Mouse (Mus musculus): ENCODE measurements around the gene Pot1a. TPM values are rescaled to one million over a fixed set of nuclear protein-coding genes. Genes with fewer than 3 reads are reported as not detected.
A peak's percentile ranks its signal among the peaks of the same experiment; 100 is the strongest.

Pot1a gene
- total and polyA plus RNA-seq, 3 experiments = 19.9 to 22.0 TPM; not detected in 1

DNA sequence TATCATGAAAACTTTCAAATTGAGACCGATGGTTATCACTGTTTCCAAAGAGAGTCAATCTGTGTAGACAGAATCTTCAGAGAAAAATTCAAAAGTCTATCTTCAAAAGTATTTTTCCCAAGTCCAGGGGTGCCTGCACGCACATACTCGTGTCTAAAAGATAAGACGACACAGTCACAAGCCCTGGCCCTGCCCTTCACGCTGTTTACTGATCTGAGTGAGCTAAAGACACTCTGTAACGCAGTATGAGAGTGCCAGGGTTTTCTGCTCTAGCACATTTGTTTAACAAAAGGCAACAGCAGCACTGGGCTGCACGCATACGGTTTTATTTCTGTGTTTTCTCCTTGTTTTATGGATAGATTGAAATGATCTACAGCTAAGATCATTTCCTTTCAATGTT is 41.5 kb downstream of the Pot1a start:
- Histone ChIP-seq H3K4me3 (ENCODE audit: control insufficient read depth in 1 of 2, insufficient read depth in 1 of 2, low read depth in 2 of 2, low read length in 2 of 2) (no peak overlapping the region), H3K79me2 (ENCODE audit: control insufficient read depth, insufficient read depth, low read length, poor library complexity) (no peaks in the 10 kb centered on the region), H3K27ac (ENCODE audit: control insufficient read depth, low read depth, low read length) (no peak overlapping the region), H3K27me3 (ENCODE audit: control insufficient read depth in 1 of 2, insufficient read depth in 2 of 2, low read length in 2 of 2) (no peaks in the 10 kb centered on the region), H3K9me3 (replicated peaks; ENCODE audit: insufficient read depth, low read length) (no peaks in the 10 kb centered on the region), H3K4me1 (ENCODE audit: control insufficient read depth in 1 of 2, insufficient read depth in 2 of 2, low read length in 2 of 2) (no peaks in the 10 kb centered on the region), H3K36me3 (ENCODE audit: control insufficient read depth in 1 of 2, insufficient read depth in 2 of 2, low read length in 2 of 2) (peaks cover 0 to 7% of the 10 kb centered on the region in 2 experiments; a peak in 2 of 4 replicates), H3K9ac (ENCODE audit: control insufficient read depth, low read depth, low read length, poor library complexity, severe bottlenecking) (no peak overlapping the region)
- TF ChIP-seq ZC3H11A (IDR thresholded peaks at IDR 0.05; ENCODE audit: low read depth, low read length) (no peak), ZNF384 (IDR thresholded peaks at IDR 0.05; ENCODE audit: low read depth, low read length) (no peak), USF2 (IDR thresholded peaks at IDR 0.05; ENCODE audit: borderline replicate concordance in 1 of 2, insufficient read depth in 1 of 2, low read depth in 1 of 2, low read length in 2 of 2) (no peak), SMC3 (IDR thresholded peaks at IDR 0.05; ENCODE audit: low read depth, low read length) (no peak), MEF2A (IDR thresholded peaks at IDR 0.05; ENCODE audit: extremely low read depth, insufficient replicate concordance, low read depth, low read length, poor library complexity, severe bottlenecking) (no peak), TBP (IDR thresholded peaks at IDR 0.05; ENCODE audit: low read depth, low read length) (no peak), JUND (IDR thresholded peaks at IDR 0.05; ENCODE audit: low read depth, low read length) (no peak)
- DNase-seq (ENCODE audit: low read depth, low spot score) = no peak

- no peaks in the 10 kb centered on the region for H3K4me1 ChIP-seq (ENCODE audit: control insufficient read depth in 1 of 2, insufficient read depth in 2 of 2, low read length in 2 of 2)
- H3K9me3 ChIP-seq (replicated peaks; ENCODE audit: insufficient read depth, low read length) = no peaks in the 10 kb centered on the region
- no peaks in the 10 kb centered on the region for H3K27me3 ChIP-seq (ENCODE audit: control insufficient read depth in 1 of 2, insufficient read depth in 2 of 2, low read length in 2 of 2)
- H3K27ac ChIP-seq (ENCODE audit: control insufficient read depth, low read depth, low read length) = no peak overlapping the region
- H3K79me2 ChIP-seq (ENCODE audit: control insufficient read depth, insufficient read depth, low read length, poor library complexity) = no peaks in the 10 kb centered on the region
- H3K4me3 ChIP-seq (ENCODE audit: control insufficient read depth in 1 of 2, insufficient read depth in 1 of 2, low read depth in 2 of 2, low read length in 2 of 2) = no peak overlapping the region
- TF ChIP-seq RAD21 (IDR thresholded peaks at IDR 0.05; ENCODE audit: low read depth, low read length) (peak; percentile 31), CTCF (IDR thresholded peaks at IDR 0.05 in 2 of 3, conservative IDR thresholded peaks at IDR 0.05 in 1 of 3; ENCODE audit: control insufficient read depth in 1 of 3, insufficient read depth in 1 of 3, low read depth in 2 of 3, low read length in 3 of 3, poor library complexity in 1 of 3, severe bottlenecking in 1 of 3) (peak in 2 of 3 experiments; percentile 24 to 41; a peak in 4 of 6 replicates), MAZ (IDR thresholded peaks at IDR 0.05; ENCODE audit: low read depth, low read length) (no peak), SMC3 (IDR thresholded peaks at IDR 0.05; ENCODE audit: low read depth, low read length) (0 out of 2 replicates have a peak, but pooled peaks have one; percentile 26), ZC3H11A (IDR thresholded peaks at IDR 0.05; ENCODE audit: low read depth, low read length) (no peak)
- DNase-seq (ENCODE audit: low read depth, low spot score) = peak; percentile 31
- H3K9ac ChIP-seq (ENCODE audit: control insufficient read depth, low read depth, low read length, poor library complexity, severe bottlenecking) = no peak overlapping the region
- H3K36me3 ChIP-seq (ENCODE audit: control insufficient read depth in 1 of 2, insufficient read depth in 2 of 2, low read length in 2 of 2) = peaks cover 0 to 8% of the 10 kb centered on the region in 2 experiments; a peak in 2 of 4 replicates
These were observed 42.0 kb downstream of the Pot1a start for GRCm38 (mm10) chr6:25767073-25767472.

- no peaks in the 10 kb centered on the region for H3K79me2 ChIP-seq (ENCODE audit: control insufficient read depth, insufficient read depth, low read length, poor library complexity)
- no peaks in the 10 kb centered on the region for H3K27me3 ChIP-seq (ENCODE audit: control insufficient read depth in 1 of 2, insufficient read depth in 2 of 2, low read length in 2 of 2)
- TF ChIP-seq BHLHE40 (IDR thresholded peaks at IDR 0.05; ENCODE audit: borderline replicate concordance, low read depth, low read length) = no peak
- TF ChIP-seq E2F4 (IDR thresholded peaks at IDR 0.05; ENCODE audit: borderline replicate concordance, low read depth, low read length) = no peak
- no peaks in the 10 kb centered on the region for H3K4me1 ChIP-seq (ENCODE audit: control insufficient read depth in 1 of 2, insufficient read depth in 2 of 2, low read length in 2 of 2)
- H3K36me3 ChIP-seq (ENCODE audit: control insufficient read depth in 1 of 2, insufficient read depth in 2 of 2, low read length in 2 of 2) = peaks cover 0 to 8% of the 10 kb centered on the region in 2 experiments; a peak in 2 of 4 replicates
- no peak overlapping the region for H3K27ac ChIP-seq (ENCODE audit: control insufficient read depth, low read depth, low read length)
- no peak overlapping the region for H3K9ac ChIP-seq (ENCODE audit: control insufficient read depth, low read depth, low read length, poor library complexity, severe bottlenecking)
- DNase-seq (ENCODE audit: low read depth, low spot score) = no peak
- H3K9me3 ChIP-seq (replicated peaks; ENCODE audit: insufficient read depth, low read length) = no peaks in the 10 kb centered on the region
- no peak overlapping the region for H3K4me3 ChIP-seq (ENCODE audit: control insufficient read depth in 1 of 2, insufficient read depth in 1 of 2, low read depth in 2 of 2, low read length in 2 of 2)
These were observed 42.8 kb downstream of the Pot1a start for GRCm38 (mm10) chr6:25766283-25766682.

Measured in MEL (cell line).